Mouse (Mus musculus) adrenal gland (tissue): ENCODE measurements around the gene Ryr3.

Experiments used
- intact Hi-C: fragments of 180-260 bp; cut with DNase I; formaldehyde crosslinking; loops from one replicate; pipeline ENCODE4 v1.15.1; 2025

The Ryr3 gene

GRCm38 (mm10) chr2:112676175-112676574 is 540.7 kb downstream of the Ryr3 start:
- intact Hi-C loops, result no loop called here

- intact Hi-C loops, result loop anchor here (5.0 kb wide), 1 partner anchor 93 kb away; no protein-coding TSS in a partner anchor
Observed at GRCm38 (mm10) chr2:112669461-112669860, 547.4 kb downstream of the Ryr3 start.

- intact Hi-C loops, result no loop called here
Observed at GRCm38 (mm10) chr2:112656131-112656530, 560.8 kb downstream of the Ryr3 start.

GRCm38 (mm10) chr2:112653836-112654235 is 563.1 kb downstream of the Ryr3 start:
- intact Hi-C loops, result no loop called here

GRCm38 (mm10) chr2:112637206-112637605 is 579.7 kb downstream of the Ryr3 start:
- intact Hi-C loops, result no loop called here

GRCm38 (mm10) chr2:112632536-112632935 is 584.4 kb downstream of the Ryr3 start:
- intact Hi-C loops, result no loop called here

- intact Hi-C loops, result no loop called here
Observed at GRCm38 (mm10) chr2:112630669-112631068, 586.2 kb downstream of the Ryr3 start.

GRCm38 (mm10) chr2:112625156-112625555 is 591.7 kb downstream of the Ryr3 start:
- intact Hi-C loops, result no loop called here

GRCm38 (mm10) chr2:112617206-112617605 is 599.7 kb downstream of the Ryr3 start:
- intact Hi-C loops, result loop anchor here (10.0 kb wide), 1 partner anchor 112 kb away; no protein-coding TSS in a partner anchor

- intact Hi-C loops, result loop anchor here (5.0 to 10.0 kb wide), 2 partner anchors 77 to 110 kb away; no protein-coding TSS in a partner anchor
Observed at GRCm38 (mm10) chr2:112614375-112614774, 602.5 kb downstream of the Ryr3 start.

- intact Hi-C loops, result loop anchor here (5.0 to 10.0 kb wide), 2 partner anchors 75 to 108 kb away; no protein-coding TSS in a partner anchor
Observed at GRCm38 (mm10) chr2:112612628-112613027, 604.3 kb downstream of the Ryr3 start.

GRCm38 (mm10) chr2:112606536-112606935 is 610.4 kb downstream of the Ryr3 start:
- intact Hi-C loops, result no loop called here

GRCm38 (mm10) chr2:112602487-112602886 is 614.4 kb downstream of the Ryr3 start:
- intact Hi-C loops, result no loop called here

GRCm38 (mm10) chr2:112600222-112600621 is 616.7 kb downstream of the Ryr3 start:
- intact Hi-C loops, result no loop called here

GRCm38 (mm10) chr2:112597064-112597463 is 619.8 kb downstream of the Ryr3 start:
- intact Hi-C loops, result no loop called here

GRCm38 (mm10) chr2:112596415-112596814 is 620.5 kb downstream of the Ryr3 start:
- intact Hi-C loops, result no loop called here

- intact Hi-C loops, result no loop called here
Observed at GRCm38 (mm10) chr2:112595807-112596206, 621.1 kb downstream of the Ryr3 start.

- intact Hi-C loops, result no loop called here
Observed at GRCm38 (mm10) chr2:112593781-112594180, 623.1 kb downstream of the Ryr3 start.

GRCm38 (mm10) chr2:112593322-112593721 is 623.6 kb downstream of the Ryr3 start:
- intact Hi-C loops, result no loop called here

GRCm38 (mm10) chr2:112591451-112591871 is 625.4 kb downstream of the Ryr3 start:
- intact Hi-C loops, result no loop called here

- intact Hi-C loops, result no loop called here
Observed at GRCm38 (mm10) chr2:112590985-112591384, 625.9 kb downstream of the Ryr3 start.
